Mouse (Mus musculus): ENCODE measurements around the gene Kcnv2. TPM values are rescaled to one million over a fixed set of nuclear protein-coding genes. Genes with fewer than 3 reads are reported as not detected.

The Kcnv2 gene
- polyA plus RNA-seq, 1 experiment from 2014 or later, result 0.06 TPM

GRCm38 (mm10) chr19:27369461-27370135 lies 47.2 kb downstream of the Kcnv2 start:
- no peaks in the 10 kb centered on the region for H3K27me3 ChIP-seq
- H3K9ac ChIP-seq, result no peak overlapping the region
- no peak overlapping the region for H3K27ac ChIP-seq
- no peak for ATAC-seq (ENCODE audit: insufficient number of reproducible peaks, insufficient read depth, low FRiP score, low TSS enrichment, low read depth)
- H3K4me3 ChIP-seq, result no peak overlapping the region
- peaks cover 1% of the 10 kb centered on the region for H3K4me1 ChIP-seq
- WGBS, result 74% methylated on average over 3 of the region's 3 CpGs
- no peaks in the 10 kb centered on the region for H3K9me3 ChIP-seq
- H3K36me3 ChIP-seq, result no peaks in the 10 kb centered on the region
- H3K4me2 ChIP-seq, result no peak overlapping the region

DNA sequence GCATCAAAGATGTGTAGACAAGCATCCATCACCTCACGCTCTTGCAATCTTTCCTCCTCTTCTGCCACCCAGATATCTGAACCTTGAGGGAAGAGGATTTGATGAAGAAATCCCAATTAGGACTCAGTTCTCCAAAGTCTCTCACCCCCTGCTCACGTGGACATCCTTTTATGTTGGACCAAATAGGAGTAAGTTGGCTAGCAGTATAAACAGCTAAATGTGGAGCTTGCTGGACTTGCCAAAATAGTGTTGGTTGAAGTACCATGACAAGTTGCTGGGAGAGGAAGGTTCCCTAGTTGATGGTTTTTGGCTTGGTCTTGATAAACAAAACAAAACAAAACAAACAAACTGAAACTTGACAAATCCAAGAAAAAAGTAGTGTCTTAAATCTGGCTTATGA lies 47.8 kb downstream of the Kcnv2 start:
- no peak overlapping the region for H3K4me2 ChIP-seq
- WGBS, result 87% methylated on average over 2 of the region's 2 CpGs
- no peaks in the 10 kb centered on the region for H3K4me1 ChIP-seq
- ATAC-seq (ENCODE audit: insufficient number of reproducible peaks, insufficient read depth, low FRiP score, low TSS enrichment, low read depth), result no peak
- H3K9me3 ChIP-seq, result no peaks in the 10 kb centered on the region
- H3K9ac ChIP-seq, result no peak overlapping the region
- no peaks in the 10 kb centered on the region for H3K27me3 ChIP-seq
- no peak overlapping the region for H3K4me3 ChIP-seq
- no peak overlapping the region for H3K27ac ChIP-seq
- no peaks in the 10 kb centered on the region for H3K36me3 ChIP-seq

DNA sequence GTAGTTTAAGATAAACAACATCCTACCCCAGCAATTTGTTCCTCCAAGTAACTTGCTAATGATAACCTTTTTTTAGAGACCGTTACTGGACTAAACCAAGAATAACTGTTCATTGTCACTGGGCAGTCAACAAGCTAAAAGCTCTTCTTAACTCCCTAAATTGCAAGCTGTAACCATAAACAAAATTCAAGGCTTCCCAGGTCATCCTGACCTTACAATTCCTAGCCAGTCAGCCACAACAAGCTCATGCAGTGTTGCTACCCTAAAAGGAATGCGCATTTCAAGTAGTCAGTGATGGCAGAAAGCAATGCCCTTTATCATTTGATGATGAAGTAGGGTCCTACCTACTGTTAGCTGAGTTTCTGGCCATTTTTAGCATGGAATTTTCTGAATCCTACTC lies 48.4 kb downstream of the Kcnv2 start:
- WGBS, result 88% methylated on average over 2 of the region's 2 CpGs
- Histone ChIP-seq H3K27me3 (no peaks in the 10 kb centered on the region), H3K27ac (no peak overlapping the region), H3K4me2 (no peak overlapping the region), H3K4me1 (no peaks in the 10 kb centered on the region), H3K9me3 (no peaks in the 10 kb centered on the region), H3K4me3 (no peak overlapping the region), H3K9ac (no peak overlapping the region), H3K36me3 (no peaks in the 10 kb centered on the region)
- ATAC-seq (ENCODE audit: insufficient number of reproducible peaks, insufficient read depth, low FRiP score, low TSS enrichment, low read depth), result no peak

GRCm38 (mm10) chr19:27379712-27380401 lies 57.5 kb downstream of the Kcnv2 start:
- Histone ChIP-seq H3K4me3 (no peak overlapping the region), H3K4me2 (no peak overlapping the region), H3K27me3 (no peaks in the 10 kb centered on the region), H3K4me1 (peaks cover 13% of the 10 kb centered on the region), H3K27ac (no peak overlapping the region), H3K9me3 (0 out of 2 replicates have a peak, but pooled peaks cover 4% of the 10 kb centered on the region), H3K36me3 (peaks cover 10% of the 10 kb centered on the region; the same call in 1 of the 2 replicates), H3K9ac (no peak overlapping the region)
- ATAC-seq (ENCODE audit: insufficient number of reproducible peaks, insufficient read depth, low FRiP score, low TSS enrichment, low read depth), result no peak
- WGBS, result 62% methylated on average over 2 of the region's 2 CpGs

- no peak for ATAC-seq (ENCODE audit: insufficient number of reproducible peaks, insufficient read depth, low FRiP score, low TSS enrichment, low read depth)
- WGBS, result 55% methylated on average over 1 of the region's 1 CpGs
Observed at GRCm38 (mm10) chr19:27382131-27382530, 59.7 kb downstream of the Kcnv2 start.

GRCm38 (mm10) chr19:27383266-27383665 lies 60.9 kb downstream of the Kcnv2 start:
- no peak overlapping the region for H3K9ac ChIP-seq
- H3K4me2 ChIP-seq, result no peak overlapping the region
- ATAC-seq (ENCODE audit: insufficient number of reproducible peaks, insufficient read depth, low FRiP score, low TSS enrichment, low read depth), result no peak
- 87% methylated on average over 5 of the region's 5 CpGs for WGBS
- H3K9me3 ChIP-seq, result no peaks in the 10 kb centered on the region
- H3K4me3 ChIP-seq, result no peak overlapping the region
- no peak overlapping the region for H3K27ac ChIP-seq
- H3K36me3 ChIP-seq, result peaks cover 37% of the 10 kb centered on the region
- H3K4me1 ChIP-seq, result peaks cover 10% of the 10 kb centered on the region
- H3K27me3 ChIP-seq, result no peaks in the 10 kb centered on the region

More at GRCm38 (mm10) chr19:27382131-27382530, 59.7 kb downstream of the Kcnv2 start:
- Histone ChIP-seq H3K4me1 (peaks cover 13% of the 10 kb centered on the region), H3K27ac (no peak overlapping the region), H3K9me3 (0 out of 2 replicates have a peak, but pooled peaks cover 2% of the 10 kb centered on the region), H3K4me2 (no peak overlapping the region), H3K36me3 (peaks cover 29% of the 10 kb centered on the region), H3K4me3 (no peak overlapping the region), H3K9ac (no peak overlapping the region), H3K27me3 (no peaks in the 10 kb centered on the region)

DNA sequence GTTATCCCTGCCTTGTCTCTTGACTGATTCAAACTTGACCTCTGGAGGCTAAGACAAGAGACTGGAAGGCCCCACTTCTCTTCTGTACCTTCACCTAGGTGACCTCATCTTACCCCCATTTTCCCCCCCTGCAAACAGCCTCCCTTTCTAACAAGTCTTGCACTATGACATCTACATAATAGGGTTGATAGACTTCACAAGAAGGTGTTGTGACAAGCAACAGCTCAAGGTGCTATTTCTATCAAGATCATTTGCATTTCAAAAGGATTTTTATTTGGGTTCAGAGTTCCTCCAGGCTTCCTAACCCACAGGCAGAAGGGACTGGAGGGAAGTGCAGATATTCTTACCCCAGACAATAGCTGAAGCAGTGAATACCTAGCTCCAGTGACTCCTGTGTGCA lies 62.9 kb downstream of the Kcnv2 start:
- H3K27ac ChIP-seq, result no peak overlapping the region
- peaks cover 56% of the 10 kb centered on the region for H3K36me3 ChIP-seq
- H3K4me2 ChIP-seq, result no peak overlapping the region
- no peaks in the 10 kb centered on the region for H3K9me3 ChIP-seq
- ATAC-seq (ENCODE audit: insufficient number of reproducible peaks, insufficient read depth, low FRiP score, low TSS enrichment, low read depth), result no peak
- H3K9ac ChIP-seq, result no peak overlapping the region
- H3K4me3 ChIP-seq, result no peak overlapping the region
- H3K4me1 ChIP-seq, result peaks cover 3% of the 10 kb centered on the region
- H3K27me3 ChIP-seq, result no peaks in the 10 kb centered on the region

Other genes with a start within 250 kb of the Kcnv2 start
- gene Vldlr, start 106.1 kb upstream of the Kcnv2 start, polyA plus RNA-seq (2015; fragmentation: Nextera tagmentation; extraction: Ambion mirVana), result 14.2 and 17.3 TPM in 2 replicates
- gene Pum3, start 107.2 kb downstream of the Kcnv2 start, polyA plus RNA-seq (2015; fragmentation: Nextera tagmentation; extraction: Ambion mirVana), result 78.6 and 83.0 TPM in 2 replicates